Mouse (Mus musculus) heart, embryonic 13.5 days (tissue): ENCODE measurements around the gene Fig4. TPM values are rescaled to one million over a fixed set of nuclear protein-coding genes. Genes with fewer than 3 reads are reported as not detected.

Experiments used
- ATAC-seq: fragments of 200-750 bp; cut with Nextera tagmentation; 2 replicates; pipeline ENCODE4 v1.8.0; 2017; ENCODE audit warnings: moderate TSS enrichment; ENCODE audit not compliant: insufficient number of reproducible peaks, low FRiP score, low TSS enrichment; ENCODE audit errors: extremely low read depth
- H3K27ac ChIP-seq: fragments of 300-500 bp; sonication (generic); replicated peaks from 2 replicates; pipeline ENCODE4 v1.5.1; 2015; ENCODE audit warnings: moderate library complexity, mild to moderate bottlenecking, inconsistent platforms
- H3K27me3 ChIP-seq: fragments of 300-500 bp; sonication (generic); replicated peaks from 2 replicates; pipeline ENCODE4 v1.6.1; 2015; ENCODE audit warnings: mild to moderate bottlenecking, inconsistent platforms
- H3K36me3 ChIP-seq: fragments of 300-500 bp; sonication (generic); 2 replicates; pipeline ENCODE4 v1.6.1; 2015; ENCODE audit warnings: mild to moderate bottlenecking, inconsistent platforms
- H3K4me1 ChIP-seq: fragments of 300-500 bp; sonication (generic); 2 replicates; pipeline ENCODE4 v1.6.1; 2015; ENCODE audit warnings: inconsistent platforms
- H3K4me2 ChIP-seq: fragments of 300-500 bp; sonication (generic); 2 replicates; pipeline ENCODE4 v1.6.1; 2015; ENCODE audit warnings: inconsistent platforms, mild to moderate bottlenecking, moderate library complexity
- H3K4me3 ChIP-seq: fragments of 300-500 bp; sonication (generic); 2 replicates; pipeline ENCODE4 v1.5.1; 2015; ENCODE audit warnings: moderate library complexity, mild to moderate bottlenecking, inconsistent platforms
- H3K9ac ChIP-seq: fragments of 300-500 bp; sonication (generic); 2 replicates; pipeline ENCODE4 v1.6.1; 2015; ENCODE audit warnings: inconsistent platforms, mild to moderate bottlenecking, moderate library complexity
- H3K9me3 ChIP-seq: fragments of 300-500 bp; sonication (generic); 2 replicates; pipeline ENCODE4 v1.6.1; 2016; ENCODE audit warnings: inconsistent platforms
- WGBS: fragments of 180-500 bp; shearing (Covaris S2); methylation state at CpG from one replicate; pipeline ENCODE4 v1.1.7; 2015; ENCODE audit warnings: mixed read lengths; 5-methylcytosine and 5-hydroxymethylcytosine counted together
- polyA plus RNA-seq: library from polyadenylated mRNA; unstranded; fragments of >200 nt; fragmentation: Nextera tagmentation; extraction: Ambion mirVana; gene quantifications from 2 replicates; pipeline ENCODE4 v1.2.1, GENCODE M21; 2015

Gene Fig4
- polyA plus RNA-seq, 1 experiment from 2014 or later: 44.0 TPM

DNA sequence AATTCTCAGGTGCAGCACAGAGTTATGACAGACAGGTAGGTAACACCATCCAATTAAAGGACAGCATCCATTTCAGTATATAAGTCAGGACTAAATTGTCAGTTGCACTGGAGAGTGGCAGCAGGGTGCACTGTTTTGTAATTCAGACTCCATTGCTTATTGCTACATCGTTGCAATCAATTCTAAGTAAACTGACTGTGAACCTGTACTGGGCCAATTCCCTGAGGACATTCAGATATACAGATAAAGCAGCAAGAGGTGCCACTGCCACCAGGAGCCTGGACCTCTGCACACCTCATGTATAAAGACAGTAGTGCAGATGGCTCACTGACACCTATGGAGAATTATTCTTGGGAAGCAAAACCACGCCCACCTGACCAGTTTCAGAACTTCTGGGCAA is 12.0 kb downstream of the Fig4 start:
- 79% methylated on average over 2 of the region's 2 CpGs for WGBS
- peaks cover 50% of the 10 kb centered on the region for H3K4me1 ChIP-seq
- ATAC-seq: no peak
- H3K9ac ChIP-seq: no peak overlapping the region
- no peaks in the 10 kb centered on the region for H3K9me3 ChIP-seq
- H3K4me2 ChIP-seq: no peak overlapping the region
- no peaks in the 10 kb centered on the region for H3K27me3 ChIP-seq
- no peak overlapping the region for H3K4me3 ChIP-seq
- H3K36me3 ChIP-seq: no peaks in the 10 kb centered on the region
- no peak overlapping the region for H3K27ac ChIP-seq

GRCm38 (mm10) chr10:41288771-41289415 is 14.2 kb downstream of the Fig4 start:
- ATAC-seq: peak; percentile 20; the same call in 1 of the 2 replicates
- H3K4me3 ChIP-seq: no peak overlapping the region
- H3K4me2 ChIP-seq: peak overlapping the region; percentile 47
- no peaks in the 10 kb centered on the region for H3K27me3 ChIP-seq
- H3K36me3 ChIP-seq: peaks cover 16% of the 10 kb centered on the region
- WGBS: 37% methylated on average over 16 of the region's 16 CpGs
- peaks cover 32% of the 10 kb centered on the region for H3K4me1 ChIP-seq
- no peaks in the 10 kb centered on the region for H3K9me3 ChIP-seq
- H3K9ac ChIP-seq: peak overlapping the region; percentile 63
- H3K27ac ChIP-seq: peak overlapping the region; percentile 42

GRCm38 (mm10) chr10:41288074-41288473 is 15.0 kb downstream of the Fig4 start:
- H3K9me3 ChIP-seq: no peaks in the 10 kb centered on the region
- WGBS: 74% methylated on average over 1 of the region's 1 CpGs
- H3K4me1 ChIP-seq: peaks cover 23% of the 10 kb centered on the region
- no peak for ATAC-seq
- no peak overlapping the region for H3K4me2 ChIP-seq
- H3K27me3 ChIP-seq: no peaks in the 10 kb centered on the region
- peak overlapping the region; percentile 63; the same call in 1 of the 2 replicates for H3K9ac ChIP-seq
- no peak overlapping the region for H3K4me3 ChIP-seq
- no peak overlapping the region for H3K27ac ChIP-seq
- peaks cover 24% of the 10 kb centered on the region for H3K36me3 ChIP-seq

- Histone ChIP-seq H3K27ac (no peak overlapping the region), H3K27me3 (no peaks in the 10 kb centered on the region), H3K9me3 (no peaks in the 10 kb centered on the region), H3K4me3 (no peak overlapping the region), H3K4me1 (peaks cover 19% of the 10 kb centered on the region), H3K9ac (no peak overlapping the region), H3K4me2 (no peak overlapping the region), H3K36me3 (peaks cover 28% of the 10 kb centered on the region)
- 82% methylated on average over 3 of the region's 3 CpGs for whole genome bisulfite sequencing
- no peak for ATAC-seq
Measured at GRCm38 (mm10) chr10:41287618-41288017, 15.4 kb downstream of the Fig4 start.

GRCm38 (mm10) chr10:41282086-41282485 is 21.0 kb downstream of the Fig4 start:
- no peak overlapping the region for H3K9ac ChIP-seq
- peaks cover 31% of the 10 kb centered on the region for H3K36me3 ChIP-seq
- no peak overlapping the region for H3K4me2 ChIP-seq
- no peaks in the 10 kb centered on the region for H3K9me3 ChIP-seq
- H3K4me1 ChIP-seq: no peaks in the 10 kb centered on the region
- H3K4me3 ChIP-seq: no peak overlapping the region
- no peak for ATAC-seq
- H3K27me3 ChIP-seq: no peaks in the 10 kb centered on the region
- H3K27ac ChIP-seq: no peak overlapping the region
- 75% methylated on average over 2 of the region's 2 CpGs for WGBS

- WGBS: 79% methylated on average over 2 of the region's 2 CpGs
- H3K4me2 ChIP-seq: no peak overlapping the region
- no peaks in the 10 kb centered on the region for H3K27me3 ChIP-seq
- H3K9ac ChIP-seq: no peak overlapping the region
- no peak overlapping the region for H3K27ac ChIP-seq
- no peak overlapping the region for H3K4me3 ChIP-seq
- no peaks in the 10 kb centered on the region for H3K4me1 ChIP-seq
- no peaks in the 10 kb centered on the region for H3K9me3 ChIP-seq
- ATAC-seq: no peak
- peaks cover 39% of the 10 kb centered on the region for H3K36me3 ChIP-seq
Measured at GRCm38 (mm10) chr10:41280796-41281195, 22.3 kb downstream of the Fig4 start.

GRCm38 (mm10) chr10:41280177-41280576 is 22.9 kb downstream of the Fig4 start:
- ATAC-seq: no peak
- Histone ChIP-seq H3K4me1 (no peaks in the 10 kb centered on the region), H3K4me2 (no peak overlapping the region), H3K27me3 (no peaks in the 10 kb centered on the region), H3K9me3 (no peaks in the 10 kb centered on the region), H3K4me3 (no peak overlapping the region), H3K27ac (no peak overlapping the region), H3K36me3 (peaks cover 37% of the 10 kb centered on the region), H3K9ac (no peak overlapping the region)
- WGBS: 45% methylated on average over 6 of the region's 6 CpGs

- H3K27ac ChIP-seq: no peak overlapping the region
- no peak overlapping the region for H3K4me3 ChIP-seq
- H3K27me3 ChIP-seq: no peaks in the 10 kb centered on the region
- H3K36me3 ChIP-seq: peaks cover 29% of the 10 kb centered on the region
- no peaks in the 10 kb centered on the region for H3K4me1 ChIP-seq
- no peak overlapping the region for H3K9ac ChIP-seq
- WGBS: 87% methylated on average over 1 of the region's 1 CpGs
- no peak for ATAC-seq
- H3K9me3 ChIP-seq: no peaks in the 10 kb centered on the region
- H3K4me2 ChIP-seq: no peak overlapping the region
Measured at GRCm38 (mm10) chr10:41278808-41279207, 24.3 kb downstream of the Fig4 start.

- WGBS: 89% methylated on average over 1 of the region's 1 CpGs
- H3K9me3 ChIP-seq: no peaks in the 10 kb centered on the region
- H3K4me2 ChIP-seq: no peak overlapping the region
- H3K27ac ChIP-seq: no peak overlapping the region
- H3K27me3 ChIP-seq: no peaks in the 10 kb centered on the region
- no peak overlapping the region for H3K9ac ChIP-seq
- ATAC-seq: no peak
- H3K36me3 ChIP-seq: peaks cover 24% of the 10 kb centered on the region
- no peak overlapping the region for H3K4me3 ChIP-seq
- H3K4me1 ChIP-seq: no peaks in the 10 kb centered on the region
Measured at GRCm38 (mm10) chr10:41274871-41275270, 28.2 kb downstream of the Fig4 start.

- Histone ChIP-seq H3K27me3 (no peaks in the 10 kb centered on the region), H3K9me3 (no peaks in the 10 kb centered on the region), H3K36me3 (peaks cover 49% of the 10 kb centered on the region), H3K4me2 (no peak overlapping the region), H3K27ac (no peak overlapping the region), H3K4me3 (no peak overlapping the region), H3K9ac (no peak overlapping the region), H3K4me1 (no peaks in the 10 kb centered on the region)
- ATAC-seq: no peak
- 53% methylated on average over 7 of the region's 7 CpGs for WGBS
Measured at GRCm38 (mm10) chr10:41271860-41272259, 31.2 kb downstream of the Fig4 start.

- H3K9ac ChIP-seq: no peak overlapping the region
- peaks cover 36% of the 10 kb centered on the region for H3K36me3 ChIP-seq
- no peak overlapping the region for H3K4me2 ChIP-seq
- no peaks in the 10 kb centered on the region for H3K9me3 ChIP-seq
- H3K4me3 ChIP-seq: no peak overlapping the region
- ATAC-seq: no peak
- peaks cover 21% of the 10 kb centered on the region for H3K4me1 ChIP-seq
- H3K27ac ChIP-seq: no peak overlapping the region
- no peaks in the 10 kb centered on the region for H3K27me3 ChIP-seq
Measured at GRCm38 (mm10) chr10:41261889-41262288, 41.2 kb downstream of the Fig4 start.

DNA sequence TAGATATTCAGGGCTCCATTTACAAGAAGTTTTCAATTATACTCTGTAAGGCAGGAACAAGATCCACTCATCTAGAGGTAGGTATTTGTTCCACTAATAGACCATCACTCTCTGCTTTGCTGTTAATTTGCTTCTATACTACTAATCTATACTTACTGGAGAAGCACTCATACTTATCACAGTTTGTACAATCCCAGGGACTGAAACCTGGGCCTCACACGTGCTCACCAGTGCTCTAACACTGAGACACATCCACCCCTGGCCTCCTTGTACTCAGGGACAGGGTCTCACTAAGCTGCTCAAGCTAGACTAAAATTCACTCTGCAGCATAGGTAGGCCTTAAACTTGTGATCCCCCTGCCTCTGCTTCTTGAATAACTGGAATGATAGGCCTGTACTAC is 41.8 kb downstream of the Fig4 start:
- no peak for ATAC-seq
- WGBS: 33% methylated on average over 1 of the region's 1 CpGs
- H3K4me2 ChIP-seq: no peak overlapping the region
- no peak overlapping the region for H3K4me3 ChIP-seq
- H3K27me3 ChIP-seq: no peaks in the 10 kb centered on the region
- no peak overlapping the region for H3K9ac ChIP-seq
- H3K36me3 ChIP-seq: peaks cover 33% of the 10 kb centered on the region
- no peak overlapping the region for H3K27ac ChIP-seq
- no peaks in the 10 kb centered on the region for H3K9me3 ChIP-seq
- peaks cover 21% of the 10 kb centered on the region for H3K4me1 ChIP-seq
